Mouse (Mus musculus): ENCODE data around the gene Defb42. TPM values are rescaled to one million over a fixed set of nuclear protein-coding genes. Genes with fewer than 3 reads are reported as not detected.

Gene Defb42
- polyA plus RNA-seq (2015; fragmentation: Nextera tagmentation; extraction: Ambion mirVana): 0.17 and 0.18 TPM in 2 replicates

DNA sequence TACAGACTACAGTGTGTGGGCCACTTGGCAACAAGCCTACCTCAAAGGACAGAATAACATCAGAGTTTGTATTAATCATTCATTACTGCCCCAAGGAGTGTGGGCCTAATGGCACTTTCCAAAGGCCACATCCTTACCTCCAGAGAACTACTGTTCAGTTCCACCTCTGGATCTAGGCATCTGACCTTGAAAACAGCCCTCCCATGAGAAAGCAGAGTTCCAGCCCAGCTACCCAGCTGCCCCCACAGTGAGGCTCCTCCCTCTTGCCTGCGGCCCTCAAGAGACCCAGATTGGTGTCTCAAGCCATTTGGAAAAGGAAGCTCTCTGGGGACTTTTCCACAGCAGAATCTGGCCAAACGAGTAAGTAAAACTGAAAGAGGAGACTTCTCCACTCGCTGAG, at the start of gene Defb42:
Gene Defb42, plus strand, starts transcription at position 301 of the 400 bp plus-strand sequence.
- H3K9ac ChIP-seq (ENCODE audit: low read depth, low read length): no peak within 1 kb of the TSS
- no peaks in the 10 kb centered on the region for H3K36me3 ChIP-seq (ENCODE audit: control insufficient read depth, insufficient read depth, low read length)
- H3K4me3 ChIP-seq (ENCODE audit: low read length): no peak within 1 kb of the TSS
- no peak for ATAC-seq
- WGBS: 71% methylated on average over 3 of the region's 3 CpGs
- no peak within 1 kb of the TSS for H3K4me2 ChIP-seq (ENCODE audit: low read depth, low read length)
- H3K27ac ChIP-seq (ENCODE audit: low read length): no peak within 1 kb of the TSS
- no peaks in the 10 kb centered on the region for H3K9me3 ChIP-seq (ENCODE audit: control insufficient read depth, low read length)
- H3K4me1 ChIP-seq (ENCODE audit: control insufficient read depth, insufficient read depth, low read length): no peaks in the 10 kb centered on the region
- no peaks in the 10 kb centered on the region for H3K27me3 ChIP-seq (replicated peaks; ENCODE audit: control insufficient read depth, insufficient read depth, low read length)

DNA sequence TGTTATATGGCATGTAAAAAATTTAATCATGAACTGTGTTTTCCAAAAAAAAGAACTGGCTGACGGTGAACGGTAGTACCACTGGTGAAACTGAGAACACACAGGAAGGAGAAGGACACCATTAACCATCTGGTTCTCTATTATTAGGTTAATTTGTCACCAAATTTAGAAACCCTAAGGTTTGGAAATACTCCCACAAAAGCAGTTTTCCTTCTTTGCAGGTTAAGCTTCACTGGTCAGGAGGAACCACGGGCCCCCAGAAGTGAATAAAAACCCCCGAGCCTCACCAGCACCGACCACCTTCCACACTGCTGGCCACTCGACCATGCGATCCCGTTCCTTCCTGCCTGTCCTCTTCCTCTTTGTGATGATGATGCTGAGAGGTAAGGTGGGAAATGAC, 49.0 kb upstream of the Defb42 start, which contains the start of gene Defb47:
Gene Defb47, plus strand, starts transcription at position 301 of the 400 bp plus-strand sequence.
- H3K4me2 ChIP-seq (ENCODE audit: low read depth, low read length): no peak within 1 kb of the TSS
- ATAC-seq: no peak
- H3K4me1 ChIP-seq (ENCODE audit: control insufficient read depth, insufficient read depth, low read length): no peaks in the 10 kb centered on the region
- H3K9ac ChIP-seq (ENCODE audit: low read depth, low read length): no peak within 1 kb of the TSS
- no peak within 1 kb of the TSS for H3K27ac ChIP-seq (ENCODE audit: low read length)
- WGBS: 85% methylated on average over 8 of the region's 8 CpGs
- no peaks in the 10 kb centered on the region for H3K36me3 ChIP-seq (ENCODE audit: control insufficient read depth, insufficient read depth, low read length)
- H3K4me3 ChIP-seq (ENCODE audit: low read length): no peak within 1 kb of the TSS
- H3K27me3 ChIP-seq (replicated peaks; ENCODE audit: control insufficient read depth, insufficient read depth, low read length): no peaks in the 10 kb centered on the region
- no peaks in the 10 kb centered on the region for H3K9me3 ChIP-seq (ENCODE audit: control insufficient read depth, low read length)

DNA sequence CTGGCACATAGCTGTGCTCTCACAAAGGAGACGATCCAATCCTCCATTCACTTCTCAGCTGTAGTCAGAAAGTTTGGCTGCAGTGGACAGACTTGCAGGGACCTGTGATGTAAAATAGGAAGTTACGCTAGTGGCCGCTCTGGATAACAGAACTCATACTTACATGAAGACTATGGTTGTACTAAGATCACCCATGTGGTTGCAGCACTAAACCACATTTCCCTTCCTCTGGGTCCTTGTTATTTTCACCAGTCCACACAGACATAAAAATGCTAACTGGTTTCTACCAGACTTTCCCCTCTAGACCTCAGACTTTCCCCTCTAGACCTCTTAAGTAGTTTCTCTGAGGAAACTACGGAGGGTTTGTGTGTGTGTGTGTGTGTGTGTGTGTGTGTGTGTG, 47.8 kb upstream of the Defb42 start:
- Histone ChIP-seq H3K4me1 (ENCODE audit: control insufficient read depth, insufficient read depth, low read length) (no peaks in the 10 kb centered on the region), H3K27me3 (replicated peaks; ENCODE audit: control insufficient read depth, insufficient read depth, low read length) (no peaks in the 10 kb centered on the region), H3K4me3 (ENCODE audit: low read length) (no peak overlapping the region), H3K27ac (ENCODE audit: low read length) (no peak overlapping the region), H3K9me3 (ENCODE audit: control insufficient read depth, low read length) (no peaks in the 10 kb centered on the region), H3K4me2 (ENCODE audit: low read depth, low read length) (no peak overlapping the region), H3K36me3 (ENCODE audit: control insufficient read depth, insufficient read depth, low read length) (no peaks in the 10 kb centered on the region), H3K9ac (ENCODE audit: low read depth, low read length) (no peak overlapping the region)
- whole genome bisulfite sequencing: 82% methylated on average over 4 of the region's 4 CpGs
- no peak for ATAC-seq

DNA sequence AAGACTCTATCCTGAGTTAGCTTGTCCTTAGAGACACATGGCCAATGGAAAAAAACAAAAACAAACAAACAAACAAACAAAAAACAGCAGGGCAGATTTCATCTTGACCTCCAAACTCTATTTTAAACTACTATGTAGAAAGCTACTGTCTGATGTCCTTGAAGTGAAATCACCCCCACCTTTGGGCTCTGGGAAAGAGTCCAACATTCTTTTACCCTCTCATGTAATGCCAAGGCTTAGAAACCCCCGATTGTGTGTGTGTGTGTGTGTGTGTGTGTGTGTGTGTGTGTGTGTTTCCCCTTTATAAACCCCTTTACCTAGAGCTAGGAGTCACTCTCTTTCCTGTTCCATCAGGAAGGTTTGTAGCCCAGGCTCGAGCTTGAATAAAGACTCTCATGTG, 44.2 kb upstream of the Defb42 start:
- ATAC-seq: no peak
- no peaks in the 10 kb centered on the region for H3K36me3 ChIP-seq (ENCODE audit: control insufficient read depth, insufficient read depth, low read length)
- no peaks in the 10 kb centered on the region for H3K4me1 ChIP-seq (ENCODE audit: control insufficient read depth, insufficient read depth, low read length)
- H3K4me3 ChIP-seq (ENCODE audit: low read length): no peak overlapping the region
- no peak overlapping the region for H3K4me2 ChIP-seq (ENCODE audit: low read depth, low read length)
- H3K9me3 ChIP-seq (ENCODE audit: control insufficient read depth, low read length): no peaks in the 10 kb centered on the region
- no peak overlapping the region for H3K9ac ChIP-seq (ENCODE audit: low read depth, low read length)
- H3K27me3 ChIP-seq (replicated peaks; ENCODE audit: control insufficient read depth, insufficient read depth, low read length): no peaks in the 10 kb centered on the region
- no peak overlapping the region for H3K27ac ChIP-seq (ENCODE audit: low read length)
- 67% methylated on average over 2 of the region's 2 CpGs for WGBS

DNA sequence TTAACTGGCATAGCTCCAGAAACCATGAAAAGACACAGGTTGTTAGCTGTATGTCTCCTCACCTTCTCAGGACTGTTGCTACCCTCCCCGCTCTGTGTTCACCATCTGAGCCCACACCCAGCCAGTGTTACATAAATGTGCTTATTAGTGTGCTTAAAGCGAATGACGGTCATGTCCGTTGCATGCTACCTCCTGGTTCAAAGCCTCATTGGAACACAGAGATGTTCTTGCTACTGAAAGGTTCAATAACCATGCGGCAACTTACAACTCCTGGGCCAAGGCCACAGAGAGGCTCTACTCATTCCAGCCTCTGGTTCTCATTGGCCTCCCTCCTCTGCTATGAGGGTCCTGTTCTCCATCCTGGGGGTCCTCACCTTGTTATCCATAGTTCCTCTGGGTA, 35.3 kb upstream of the Defb42 start, which contains the start of gene Defb43:
Gene Defb43, plus strand, starts transcription at position 301 of the 400 bp plus-strand sequence.
- Histone ChIP-seq H3K4me3 (ENCODE audit: low read length) (no peak within 1 kb of the TSS), H3K4me2 (ENCODE audit: low read depth, low read length) (no peak within 1 kb of the TSS), H3K9me3 (ENCODE audit: control insufficient read depth, low read length) (no peaks in the 10 kb centered on the region), H3K36me3 (ENCODE audit: control insufficient read depth, insufficient read depth, low read length) (no peaks in the 10 kb centered on the region), H3K9ac (ENCODE audit: low read depth, low read length) (no peak within 1 kb of the TSS), H3K27me3 (replicated peaks; ENCODE audit: control insufficient read depth, insufficient read depth, low read length) (no peaks in the 10 kb centered on the region), H3K4me1 (ENCODE audit: control insufficient read depth, insufficient read depth, low read length) (no peaks in the 10 kb centered on the region), H3K27ac (ENCODE audit: low read length) (no peak within 1 kb of the TSS)
- WGBS: 95% methylated on average over 5 of the region's 5 CpGs
- no peak for ATAC-seq

DNA sequence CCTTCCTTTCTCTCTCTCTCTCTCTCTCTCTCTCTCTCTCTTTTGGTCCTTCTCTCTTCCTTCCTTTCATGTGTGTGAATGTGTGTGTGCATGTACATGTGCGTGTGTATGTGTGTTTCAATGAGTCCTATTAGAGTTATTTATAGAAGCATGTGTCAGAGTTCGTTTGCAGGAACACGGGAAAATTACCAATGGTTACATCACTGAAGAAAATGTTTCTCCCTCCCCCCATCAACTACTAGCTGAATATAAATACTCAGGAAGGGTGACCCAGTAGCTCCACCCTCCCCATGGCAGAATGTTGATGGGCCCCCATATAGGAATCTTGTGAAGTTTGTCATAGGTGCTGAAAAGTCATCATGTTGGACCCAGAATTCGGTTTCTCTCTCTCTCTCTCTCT, 33.7 kb upstream of the Defb42 start:
- H3K4me1 ChIP-seq (ENCODE audit: control insufficient read depth, insufficient read depth, low read length): no peaks in the 10 kb centered on the region
- 73% methylated on average over 4 of the region's 4 CpGs for WGBS
- no peaks in the 10 kb centered on the region for H3K36me3 ChIP-seq (ENCODE audit: control insufficient read depth, insufficient read depth, low read length)
- no peaks in the 10 kb centered on the region for H3K27me3 ChIP-seq (replicated peaks; ENCODE audit: control insufficient read depth, insufficient read depth, low read length)
- ATAC-seq: no peak
- H3K27ac ChIP-seq (ENCODE audit: low read length): no peak overlapping the region
- no peak overlapping the region for H3K9ac ChIP-seq (ENCODE audit: low read depth, low read length)
- H3K4me3 ChIP-seq (ENCODE audit: low read length): no peak overlapping the region
- H3K9me3 ChIP-seq (ENCODE audit: control insufficient read depth, low read length): no peaks in the 10 kb centered on the region
- H3K4me2 ChIP-seq (ENCODE audit: low read depth, low read length): no peak overlapping the region

DNA sequence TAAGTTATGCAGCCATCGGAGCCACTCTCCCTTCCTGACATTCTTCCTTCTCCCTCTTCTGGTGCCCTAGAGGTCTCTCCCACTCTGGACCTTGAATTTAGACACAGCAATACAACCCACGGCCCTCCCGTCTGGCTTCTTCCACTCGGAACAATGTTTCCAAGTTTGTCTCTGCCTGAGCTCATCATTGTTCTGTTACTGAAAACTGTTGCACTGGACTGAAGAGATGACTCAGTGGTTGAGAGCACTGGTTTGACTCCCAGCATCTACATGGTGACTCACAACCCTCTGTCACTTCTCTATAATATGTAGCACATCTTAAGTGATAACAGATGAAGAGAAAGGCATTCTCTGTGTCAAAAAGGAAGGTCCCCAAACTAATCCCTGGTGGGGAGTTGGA, 32.1 kb upstream of the Defb42 start:
- Histone ChIP-seq H3K9ac (ENCODE audit: low read depth, low read length) (no peak overlapping the region), H3K27ac (ENCODE audit: low read length) (no peak overlapping the region), H3K4me3 (ENCODE audit: low read length) (no peak overlapping the region), H3K27me3 (replicated peaks; ENCODE audit: control insufficient read depth, insufficient read depth, low read length) (no peaks in the 10 kb centered on the region), H3K9me3 (ENCODE audit: control insufficient read depth, low read length) (no peaks in the 10 kb centered on the region), H3K36me3 (ENCODE audit: control insufficient read depth, insufficient read depth, low read length) (no peaks in the 10 kb centered on the region), H3K4me2 (ENCODE audit: low read depth, low read length) (no peak overlapping the region), H3K4me1 (ENCODE audit: control insufficient read depth, insufficient read depth, low read length) (no peaks in the 10 kb centered on the region)
- WGBS: 85% methylated on average over 4 of the region's 4 CpGs
- ATAC-seq: no peak

DNA sequence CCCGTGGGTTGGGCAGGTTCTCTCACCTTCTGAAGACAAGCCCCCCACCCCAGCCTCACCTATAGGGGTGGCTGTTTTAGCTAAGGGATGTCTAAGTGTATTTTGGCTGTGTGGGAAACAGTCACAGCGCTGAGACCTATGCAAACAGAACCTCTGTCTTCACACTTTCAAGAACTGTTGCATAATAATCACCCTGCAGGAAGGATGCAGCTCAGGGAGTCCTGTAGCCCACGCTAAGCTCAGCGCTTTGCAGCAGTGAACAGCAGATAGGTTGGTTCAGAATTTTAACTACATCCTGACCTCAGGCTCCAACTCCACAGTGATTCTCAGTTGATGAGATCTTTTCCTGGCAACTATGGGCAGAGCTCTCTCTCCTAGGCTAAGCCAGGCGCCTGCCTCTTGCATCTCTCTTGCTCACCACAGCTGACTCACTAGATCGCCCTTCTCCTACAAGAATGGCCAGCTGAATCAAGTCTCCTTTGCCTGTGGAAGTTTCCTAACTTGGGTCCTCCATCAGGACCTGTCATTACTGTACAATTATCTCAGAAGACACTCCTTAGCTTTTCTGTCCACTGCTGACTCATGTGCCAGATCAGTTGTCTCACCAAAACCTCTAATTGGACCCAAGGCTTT, 26.2 kb upstream of the Defb42 start:
- H3K4me3 ChIP-seq (ENCODE audit: low read length): no peak overlapping the region
- no peak overlapping the region for H3K9ac ChIP-seq (ENCODE audit: low read depth, low read length)
- no peaks in the 10 kb centered on the region for H3K9me3 ChIP-seq (ENCODE audit: control insufficient read depth, low read length)
- H3K4me1 ChIP-seq (ENCODE audit: control insufficient read depth, insufficient read depth, low read length): no peaks in the 10 kb centered on the region
- H3K27me3 ChIP-seq (replicated peaks; ENCODE audit: control insufficient read depth, insufficient read depth, low read length): no peaks in the 10 kb centered on the region
- no peak overlapping the region for H3K27ac ChIP-seq (ENCODE audit: low read length)
- no peak overlapping the region for H3K4me2 ChIP-seq (ENCODE audit: low read depth, low read length)
- H3K36me3 ChIP-seq (ENCODE audit: control insufficient read depth, insufficient read depth, low read length): no peaks in the 10 kb centered on the region
- ATAC-seq: no peak
- 49% methylated on average over 6 of the region's 6 CpGs for WGBS

DNA sequence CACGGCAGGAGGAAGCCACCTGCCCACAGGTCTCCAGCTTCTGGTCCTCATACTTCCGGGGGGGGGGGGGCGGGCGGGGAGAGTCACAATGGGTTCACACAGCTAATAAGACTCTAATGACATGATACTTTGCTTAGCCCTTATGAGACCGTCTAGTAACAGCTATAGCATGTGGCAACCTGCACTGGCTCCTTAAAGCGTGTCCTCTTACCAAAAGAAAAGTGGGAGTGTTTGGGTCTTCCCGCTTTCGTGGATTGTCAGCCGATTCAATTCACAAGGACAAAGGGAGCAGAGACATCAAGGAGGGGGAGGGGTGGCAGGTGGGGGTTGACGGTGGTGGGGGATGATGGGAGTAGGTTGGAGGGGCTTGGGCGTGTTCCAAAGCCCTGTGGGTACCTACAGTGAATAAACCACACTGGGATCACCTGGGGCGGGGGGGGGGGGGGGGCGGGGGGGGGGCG, 3.1 kb downstream of the Defb42 start, which contains the start of gene Defb30:
Gene Defb30, minus strand, starts transcription at position 51 of the 461 bp plus-strand sequence.
- no peaks in the 10 kb centered on the region for H3K9me3 ChIP-seq (ENCODE audit: control insufficient read depth, low read length)
- 77% methylated on average over 10 of the region's 14 CpGs for WGBS
- no peak within 1 kb of the TSS for H3K27ac ChIP-seq (ENCODE audit: low read length)
- no peaks in the 10 kb centered on the region for H3K27me3 ChIP-seq (replicated peaks; ENCODE audit: control insufficient read depth, insufficient read depth, low read length)
- H3K9ac ChIP-seq (ENCODE audit: low read depth, low read length): no peak within 1 kb of the TSS
- H3K36me3 ChIP-seq (ENCODE audit: control insufficient read depth, insufficient read depth, low read length): no peaks in the 10 kb centered on the region
- no peak for ATAC-seq
- no peak within 1 kb of the TSS for H3K4me2 ChIP-seq (ENCODE audit: low read depth, low read length)
- H3K4me3 ChIP-seq (ENCODE audit: low read length): no peak within 1 kb of the TSS
- H3K4me1 ChIP-seq (ENCODE audit: control insufficient read depth, insufficient read depth, low read length): no peaks in the 10 kb centered on the region

DNA sequence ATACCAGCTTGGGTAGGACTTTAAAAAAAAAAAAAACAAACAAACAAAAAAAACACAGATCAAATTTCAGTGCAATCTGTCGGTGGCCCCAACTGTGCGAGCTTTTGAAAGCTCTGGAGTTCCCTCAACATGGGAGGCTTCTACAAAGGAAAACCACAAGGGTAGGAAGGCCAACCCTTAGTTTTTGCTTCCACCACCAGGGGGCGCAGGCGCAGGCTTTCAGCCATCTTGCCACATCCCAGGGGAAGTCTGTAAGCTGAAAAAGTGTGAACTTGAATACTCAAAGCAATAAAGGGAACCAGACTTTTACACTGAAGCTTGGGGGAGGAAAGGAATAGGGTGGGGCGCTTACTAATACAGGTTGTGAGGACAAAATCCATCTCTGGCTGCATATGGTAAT, 4.0 kb downstream of the Defb42 start:
- ATAC-seq: no peak
- Histone ChIP-seq H3K4me1 (ENCODE audit: control insufficient read depth, insufficient read depth, low read length) (no peaks in the 10 kb centered on the region), H3K4me2 (ENCODE audit: low read depth, low read length) (no peak overlapping the region), H3K4me3 (ENCODE audit: low read length) (no peak overlapping the region), H3K27ac (ENCODE audit: low read length) (no peak overlapping the region), H3K27me3 (replicated peaks; ENCODE audit: control insufficient read depth, insufficient read depth, low read length) (no peaks in the 10 kb centered on the region), H3K9me3 (ENCODE audit: control insufficient read depth, low read length) (no peaks in the 10 kb centered on the region), H3K9ac (ENCODE audit: low read depth, low read length) (no peak overlapping the region), H3K36me3 (ENCODE audit: control insufficient read depth, insufficient read depth, low read length) (no peaks in the 10 kb centered on the region)
- WGBS: 29% methylated on average over 5 of the region's 5 CpGs

All from intestine, embryonic 16.5 days (tissue).